Mouse (Mus musculus) embryonic facial prominence, embryonic 14.5 days (tissue): Measurements from ENCODE around the gene Rreb1. TPM values are rescaled to one million over a fixed set of nuclear protein-coding genes. Genes with fewer than 3 reads are reported as not detected.

ENCODE experiments used
- ATAC-seq: fragments of 200-750 bp; cut with Nextera tagmentation; 2 replicates; pipeline ENCODE4 v1.8.0; 2017; ENCODE audit warnings: low read depth, moderate number of reproducible peaks, moderate TSS enrichment
- DNase-seq: peaks from one replicate; pipeline ENCODE4 v3.0.0-alpha.2; 2015; ENCODE audit warnings: low spot score
- H3K27ac ChIP-seq: fragments of 300-500 bp; sonication (generic); replicated peaks from 2 replicates; pipeline ENCODE4 v1.5.1; 2014; ENCODE audit warnings: low read depth, mild to moderate bottlenecking, low read length, moderate library complexity
- H3K27me3 ChIP-seq: fragments of 300-500 bp; sonication (generic); replicated peaks from 2 replicates; pipeline ENCODE4 v1.6.1; 2014; ENCODE audit warnings: low read length; ENCODE audit not compliant: control insufficient read depth, insufficient read depth
- H3K36me3 ChIP-seq: fragments of 300-500 bp; sonication (generic); 2 replicates; pipeline ENCODE4 v1.6.1; 2014; ENCODE audit warnings: low read length, mixed read lengths; ENCODE audit not compliant: control insufficient read depth, insufficient read depth
- H3K4me1 ChIP-seq: fragments of 300-500 bp; sonication (generic); 2 replicates; pipeline ENCODE4 v1.6.1; 2014; ENCODE audit warnings: antibody characterized with exemption, low read length; ENCODE audit not compliant: control insufficient read depth, insufficient read depth
- H3K4me2 ChIP-seq: fragments of 300-500 bp; sonication (generic); 2 replicates; pipeline ENCODE4 v1.6.1; 2014; ENCODE audit warnings: low read depth, mild to moderate bottlenecking, low read length, moderate library complexity, mixed read lengths
- H3K4me3 ChIP-seq: fragments of 300-500 bp; sonication (generic); 2 replicates; pipeline ENCODE4 v1.5.1; 2014; ENCODE audit warnings: low read depth, mild to moderate bottlenecking, low read length
- H3K9ac ChIP-seq: fragments of 300-500 bp; sonication (generic); 2 replicates; pipeline ENCODE4 v1.6.1; 2014; ENCODE audit warnings: low read depth, mild to moderate bottlenecking, low read length, moderate library complexity, mixed read lengths
- H3K9me3 ChIP-seq: fragments of 300-500 bp; sonication (generic); 2 replicates; pipeline ENCODE4 v1.6.1; 2016; ENCODE audit warnings: low read length; ENCODE audit not compliant: control insufficient read depth
- WGBS: fragments of 180-500 bp; shearing (Covaris S2); extraction: QIAGEN DNeasy Blood & Tissue Kit; methylation state at CpG from one replicate; pipeline ENCODE4 v1.1.7; 2014; 5-methylcytosine and 5-hydroxymethylcytosine counted together
- polyA plus RNA-seq: library from polyadenylated mRNA; unstranded; fragments of >200 nt; fragmentation: Nextera tagmentation; extraction: Ambion mirVana; gene quantifications from 2 replicates; pipeline ENCODE4 v1.2.1, GENCODE M21; 2014

The Rreb1 gene
- polyA plus RNA-seq, 1 experiment from 2014 or later: 20.2 TPM

DNA sequence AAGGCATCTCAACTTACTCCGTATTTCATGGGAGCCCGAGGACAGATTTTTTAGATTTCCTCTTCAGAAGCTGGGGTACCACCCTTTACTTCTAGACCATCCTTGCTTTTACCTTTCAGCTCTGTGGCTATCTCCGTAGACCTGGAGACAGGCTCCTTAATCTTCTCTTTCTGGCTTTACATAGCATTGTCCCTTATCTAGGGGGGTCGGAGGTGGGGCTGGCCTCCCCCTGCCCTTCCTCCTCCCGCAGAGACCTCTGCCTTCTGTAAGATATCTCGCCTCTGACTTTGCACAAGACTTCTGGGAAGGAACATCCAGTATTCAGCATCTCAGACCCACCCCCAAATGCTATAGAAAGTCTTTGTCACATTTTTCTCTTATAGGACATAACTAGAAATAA is 107.8 kb downstream of the Rreb1 start:
- 84% methylated on average over 6 of the region's 6 CpGs for WGBS
- ATAC-seq (no peak), DNase-seq (no peak)
- no peaks in the 10 kb centered on the region for H3K9me3 ChIP-seq
- no peak overlapping the region for H3K9ac ChIP-seq
- H3K27ac ChIP-seq: no peak overlapping the region
- no peaks in the 10 kb centered on the region for H3K27me3 ChIP-seq
- H3K36me3 ChIP-seq: peaks cover 11% of the 10 kb centered on the region; the same call in 1 of the 2 replicates
- H3K4me2 ChIP-seq: no peak overlapping the region
- 0 out of 2 replicates have a peak, but pooled peaks cover under 1% of the 10 kb centered on the region for H3K4me1 ChIP-seq
- no peak overlapping the region for H3K4me3 ChIP-seq

GRCm38 (mm10) chr13:37894756-37895155 is 116.6 kb downstream of the Rreb1 start:
- H3K36me3 ChIP-seq: peaks cover 89% of the 10 kb centered on the region
- ATAC-seq: no peak
- H3K9me3 ChIP-seq: no peaks in the 10 kb centered on the region
- H3K9ac ChIP-seq: no peak overlapping the region
- H3K4me3 ChIP-seq: no peak overlapping the region
- no peak overlapping the region for H3K27ac ChIP-seq
- H3K4me2 ChIP-seq: no peak overlapping the region
- H3K4me1 ChIP-seq: no peaks in the 10 kb centered on the region
- 86% methylated on average over 8 of the region's 8 CpGs for WGBS
- no peak for DNase-seq
- no peaks in the 10 kb centered on the region for H3K27me3 ChIP-seq

DNA sequence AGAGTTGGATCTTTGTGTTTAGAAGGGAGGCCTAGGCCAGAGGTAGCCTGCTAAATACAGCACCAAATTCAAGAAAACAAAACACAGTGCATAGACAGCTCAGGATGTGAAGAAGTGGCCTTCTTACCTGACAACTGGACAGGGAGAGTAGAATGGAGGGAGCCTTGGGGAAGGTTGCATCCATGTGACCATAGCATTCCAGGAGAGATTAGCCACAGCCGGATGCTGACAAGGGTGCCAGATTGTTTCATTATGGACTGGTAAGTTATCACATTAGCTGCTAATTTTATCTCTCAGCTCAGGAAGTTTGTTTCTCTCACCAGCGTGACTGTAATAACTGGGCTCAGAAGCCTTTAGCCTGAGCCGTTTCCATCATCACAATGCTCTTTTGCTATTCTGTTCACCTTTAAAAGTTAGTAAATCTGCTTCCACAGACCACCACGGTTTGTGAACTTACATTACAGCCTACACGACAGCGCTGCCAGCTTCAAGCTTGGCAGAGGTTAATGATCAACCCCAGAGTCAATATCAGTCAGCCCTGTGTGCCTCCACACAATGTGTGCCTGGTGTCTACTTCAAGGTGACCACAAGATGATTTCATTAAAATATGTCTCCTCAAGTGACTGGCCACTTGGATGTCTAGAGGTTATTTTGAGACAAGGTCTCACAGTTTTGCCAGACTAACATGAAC is 117.5 kb downstream of the Rreb1 start:
- Histone ChIP-seq H3K27me3 (no peaks in the 10 kb centered on the region), H3K9ac (no peak overlapping the region), H3K4me2 (no peak overlapping the region), H3K27ac (no peak overlapping the region), H3K4me3 (no peak overlapping the region), H3K4me1 (no peaks in the 10 kb centered on the region), H3K9me3 (no peaks in the 10 kb centered on the region), H3K36me3 (peaks cover 91% of the 10 kb centered on the region)
- DNase-seq (no peak), ATAC-seq (no peak)
- 80% methylated on average over 6 of the region's 6 CpGs for WGBS

- WGBS: 83% methylated on average over 1 of the region's 1 CpGs
- peaks cover 95% of the 10 kb centered on the region for H3K36me3 ChIP-seq
- H3K27ac ChIP-seq: no peak overlapping the region
- H3K4me1 ChIP-seq: no peaks in the 10 kb centered on the region
- DNase-seq (no peak), ATAC-seq (no peak)
- no peaks in the 10 kb centered on the region for H3K9me3 ChIP-seq
- no peaks in the 10 kb centered on the region for H3K27me3 ChIP-seq
- H3K4me3 ChIP-seq: no peak overlapping the region
- no peak overlapping the region for H3K4me2 ChIP-seq
- no peak overlapping the region for H3K9ac ChIP-seq
Measured at GRCm38 (mm10) chr13:37896423-37896822, 118.2 kb downstream of the Rreb1 start.

DNA sequence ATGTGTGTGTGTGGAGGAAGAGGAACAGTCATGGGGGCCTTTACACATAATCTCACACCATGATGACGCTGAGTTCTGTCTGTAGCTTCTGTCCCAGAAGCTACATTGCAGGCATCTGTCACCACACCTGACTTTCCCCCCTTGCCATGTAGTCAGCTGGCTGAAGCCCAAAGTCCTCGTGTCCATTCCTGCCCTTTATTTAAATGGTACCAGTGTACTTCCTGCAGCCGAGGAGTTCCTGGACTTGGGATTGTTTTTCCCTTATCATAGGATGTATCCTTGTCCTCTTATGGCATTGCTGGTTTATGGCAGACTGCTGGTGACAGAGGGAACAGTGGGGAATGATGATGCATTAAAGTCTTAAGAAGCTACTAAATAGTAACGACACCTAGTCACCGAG is 120.6 kb downstream of the Rreb1 start:
- Histone ChIP-seq H3K27me3 (no peaks in the 10 kb centered on the region), H3K36me3 (peaks cover 95% of the 10 kb centered on the region), H3K9me3 (no peaks in the 10 kb centered on the region), H3K27ac (no peak overlapping the region), H3K4me2 (no peak overlapping the region), H3K4me1 (no peaks in the 10 kb centered on the region), H3K9ac (no peak overlapping the region), H3K4me3 (no peak overlapping the region)
- DNase-seq (no peak), ATAC-seq (no peak)
- WGBS: 88% methylated on average over 5 of the region's 5 CpGs

GRCm38 (mm10) chr13:37903036-37903435 is 124.8 kb downstream of the Rreb1 start:
- Histone ChIP-seq H3K27ac (no peak overlapping the region), H3K9ac (no peak overlapping the region), H3K4me2 (no peak overlapping the region), H3K9me3 (no peaks in the 10 kb centered on the region), H3K4me1 (no peaks in the 10 kb centered on the region), H3K27me3 (no peaks in the 10 kb centered on the region), H3K4me3 (no peak overlapping the region), H3K36me3 (peaks cover 76% of the 10 kb centered on the region)
- ATAC-seq: no peak
- DNase-seq: no peak
- 84% methylated on average over 3 of the region's 3 CpGs for WGBS

GRCm38 (mm10) chr13:37903476-37903875 is 125.3 kb downstream of the Rreb1 start:
- Histone ChIP-seq H3K9ac (no peak overlapping the region), H3K27me3 (no peaks in the 10 kb centered on the region), H3K4me3 (no peak overlapping the region), H3K9me3 (no peaks in the 10 kb centered on the region), H3K4me1 (no peaks in the 10 kb centered on the region), H3K4me2 (no peak overlapping the region), H3K27ac (no peak overlapping the region), H3K36me3 (peaks cover 75% of the 10 kb centered on the region)
- DNase-seq (no peak), ATAC-seq (no peak)
- WGBS: 97% methylated on average over 4 of the region's 4 CpGs

DNA sequence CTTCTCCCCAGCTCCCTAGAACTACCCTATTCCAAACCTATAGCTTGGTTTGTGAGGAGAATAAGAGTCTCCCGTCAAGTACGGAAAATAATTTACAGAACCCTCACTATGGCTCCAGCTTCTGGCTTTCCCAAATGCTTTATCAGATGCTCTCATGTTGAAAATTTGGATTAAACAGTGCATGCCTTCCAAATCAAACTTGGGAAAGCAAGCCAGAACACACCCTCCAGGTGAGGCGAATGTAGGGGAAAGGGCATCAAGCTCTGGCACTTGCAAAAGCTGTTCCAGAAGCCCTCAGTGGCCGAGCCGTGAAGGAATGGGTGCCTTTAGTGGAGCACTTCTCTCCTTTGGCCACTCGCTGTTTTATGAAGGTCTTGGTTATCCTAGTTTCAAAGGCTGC is 126.2 kb downstream of the Rreb1 start:
- no peak overlapping the region for H3K9ac ChIP-seq
- H3K36me3 ChIP-seq: peaks cover 67% of the 10 kb centered on the region
- no peaks in the 10 kb centered on the region for H3K4me1 ChIP-seq
- ATAC-seq: no peak
- H3K27me3 ChIP-seq: no peaks in the 10 kb centered on the region
- no peak overlapping the region for H3K4me3 ChIP-seq
- H3K9me3 ChIP-seq: no peaks in the 10 kb centered on the region
- no peak overlapping the region for H3K4me2 ChIP-seq
- WGBS: 88% methylated on average over 6 of the region's 6 CpGs
- DNase-seq: no peak
- H3K27ac ChIP-seq: no peak overlapping the region

DNA sequence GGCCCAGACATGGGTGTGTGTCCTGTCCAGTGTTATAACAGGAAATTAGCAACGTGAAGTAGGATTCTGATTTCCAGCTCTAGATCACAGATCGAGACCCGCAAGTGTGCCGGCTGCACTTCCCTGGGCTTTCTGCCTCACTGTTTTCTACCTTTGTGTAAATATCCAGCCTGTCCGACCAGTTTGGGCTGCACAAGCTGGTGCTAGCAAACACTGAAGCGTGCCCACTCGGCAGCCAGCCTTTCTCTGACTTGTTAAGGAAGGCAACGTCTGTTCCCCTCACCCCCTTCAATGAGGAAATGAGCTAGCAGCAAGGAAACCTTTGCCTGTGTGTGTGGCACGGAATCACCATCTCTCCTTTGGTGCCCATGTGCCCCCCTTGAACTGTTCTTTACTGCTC is 129.9 kb downstream of the Rreb1 start:
- Histone ChIP-seq H3K27ac (peak overlapping the region; percentile 28; the same call in 1 of the 2 replicates), H3K4me1 (no peaks in the 10 kb centered on the region), H3K9ac (no peak overlapping the region), H3K4me2 (no peak overlapping the region), H3K36me3 (peaks cover 66% of the 10 kb centered on the region), H3K4me3 (no peak overlapping the region), H3K9me3 (no peaks in the 10 kb centered on the region), H3K27me3 (no peaks in the 10 kb centered on the region)
- ATAC-seq (peak; percentile 77; the same call in 1 of the 2 replicates), DNase-seq (peak; percentile 88)
- WGBS: 83% methylated on average over 9 of the region's 9 CpGs
